Mouse (Mus musculus): Measurements from ENCODE around the gene Heca. TPM values are rescaled to one million over a fixed set of nuclear protein-coding genes. Genes with fewer than 3 reads are reported as not detected.
"Not testable (repeated sequence)": the region's sequence is repeated elsewhere in the genome, so short reads cannot be mapped to it uniquely, and the experiment has no call there.

The Heca gene
- polyA plus RNA-seq, 1 experiment from 2014 or later = 4.4 TPM

GRCm38 (mm10) chr10:17827391-17827790 lies 120.5 kb downstream of the Heca start:
- Histone ChIP-seq H3K36me3 (ENCODE audit: control insufficient read depth, insufficient read depth, low read length) (no peaks in the 10 kb centered on the region), H3K4me1 (ENCODE audit: control insufficient read depth, insufficient read depth, low read length) (peaks cover 11% of the 10 kb centered on the region), H3K9me3 (replicated peaks; ENCODE audit: control insufficient read depth, low read length, poor library complexity, severe bottlenecking) (no peaks in the 10 kb centered on the region), H3K4me2 (ENCODE audit: low read length) (peak overlapping the region; percentile 54), H3K27me3 (ENCODE audit: control insufficient read depth, insufficient read depth, low read depth, low read length) (no peaks in the 10 kb centered on the region), H3K27ac (ENCODE audit: low read length) (no peak overlapping the region), H3K9ac (ENCODE audit: low read depth, low read length) (peak overlapping the region; percentile 45; the same call in 1 of the 2 replicates), H3K4me3 (ENCODE audit: low read depth, low read length) (peak overlapping the region; percentile 12)
- 2% methylated on average over 12 of the region's 12 CpGs for WGBS
- ATAC-seq = 0 out of 2 replicates have a peak, but pooled peaks have one; percentile 51

GRCm38 (mm10) chr10:17820422-17820821 lies 127.4 kb downstream of the Heca start:
- 92% methylated on average over 7 of the region's 7 CpGs for WGBS
- not testable (repeated sequence) for H3K27me3 ChIP-seq (ENCODE audit: control insufficient read depth, insufficient read depth, low read depth, low read length)

More at GRCm38 (mm10) chr10:17820422-17820821, 127.4 kb downstream of the Heca start:
- not testable (repeated sequence) for H3K4me3 ChIP-seq (ENCODE audit: low read depth, low read length); H3K9ac ChIP-seq (ENCODE audit: low read depth, low read length); ATAC-seq; H3K36me3 ChIP-seq (ENCODE audit: control insufficient read depth, insufficient read depth, low read length); H3K4me1 ChIP-seq (ENCODE audit: control insufficient read depth, insufficient read depth, low read length); H3K9me3 ChIP-seq (replicated peaks; ENCODE audit: control insufficient read depth, low read length, poor library complexity, severe bottlenecking); H3K27ac ChIP-seq (ENCODE audit: low read length); H3K4me2 ChIP-seq (ENCODE audit: low read length)

Other genes with a start within 250 kb of the Heca start
- 52.8 and 59.7 TPM in 2 replicates for gene Cited2, start 224.8 kb downstream of the Heca start, polyA plus RNA-seq (2015; fragmentation: Nextera tagmentation; extraction: Ambion mirVana)
- 0.87 and 1.6 TPM in 2 replicates for gene Txlnb, start 151.8 kb downstream of the Heca start, polyA plus RNA-seq (2015; fragmentation: Nextera tagmentation; extraction: Ambion mirVana)
- 45.7 and 55.6 TPM in 2 replicates for gene Abracl, start 75.2 kb upstream of the Heca start, polyA plus RNA-seq (2015; fragmentation: Nextera tagmentation; extraction: Ambion mirVana)
- gene Reps1, start 107.8 kb upstream of the Heca start, polyA plus RNA-seq (2015; fragmentation: Nextera tagmentation; extraction: Ambion mirVana) = 12.7 and 16.1 TPM in 2 replicates